Mouse (Mus musculus) hindbrain, embryonic 14.5 days (tissue): Measurements from ENCODE around the gene Slc22a14. TPM values are rescaled to one million over a fixed set of nuclear protein-coding genes. Genes with fewer than 3 reads are reported as not detected.
A peak's percentile ranks its signal among the peaks of the same experiment; 100 is the strongest.

ENCODE experiments used
- ATAC-seq: fragments of 200-750 bp; cut with Nextera tagmentation; 2 replicates; pipeline ENCODE4 v1.8.0; 2017; ENCODE audit warnings: moderate number of reproducible peaks, mild to moderate bottlenecking, moderate TSS enrichment, moderate library complexity; ENCODE audit not compliant: low FRiP score
- DNase-seq: peaks from one replicate; pipeline ENCODE4 v3.0.0-alpha.2; 2015; ENCODE audit warnings: low spot score
- H3K27ac ChIP-seq: fragments of 300-500 bp; sonication (generic); 2 replicates; pipeline ENCODE4 v1.5.1; 2014; ENCODE audit warnings: mild to moderate bottlenecking, moderate library complexity
- H3K27me3 ChIP-seq: fragments of 300-500 bp; sonication (generic); 2 replicates; pipeline ENCODE4 v1.6.1; 2014; ENCODE audit warnings: mild to moderate bottlenecking, low read length, mixed read lengths; ENCODE audit not compliant: control insufficient read depth, insufficient read depth
- H3K36me3 ChIP-seq: fragments of 300-500 bp; sonication (generic); replicated peaks from 2 replicates; pipeline ENCODE4 v1.6.1; 2014; ENCODE audit not compliant: control insufficient read depth, insufficient read depth
- H3K4me1 ChIP-seq: fragments of 300-500 bp; sonication (generic); replicated peaks from 2 replicates; pipeline ENCODE4 v1.6.1; 2014; ENCODE audit warnings: antibody characterized with exemption, low read length, mixed read lengths; ENCODE audit not compliant: control insufficient read depth, insufficient read depth
- H3K4me2 ChIP-seq: fragments of 300-500 bp; sonication (generic); replicated peaks from 2 replicates; pipeline ENCODE4 v1.6.1; 2014; ENCODE audit warnings: mild to moderate bottlenecking, moderate library complexity
- H3K4me3 ChIP-seq: fragments of 300-500 bp; sonication (generic); replicated peaks from 2 replicates; pipeline ENCODE4 v1.5.1; 2014; ENCODE audit warnings: mild to moderate bottlenecking, low read length
- H3K9ac ChIP-seq: fragments of 300-500 bp; sonication (generic); 2 replicates; pipeline ENCODE4 v1.6.1; 2014
- H3K9me3 ChIP-seq: fragments of 300-500 bp; sonication (generic); 2 replicates; pipeline ENCODE4 v1.6.1; 2016; ENCODE audit warnings: low read length; ENCODE audit not compliant: control insufficient read depth
- whole genome bisulfite sequencing: fragments of 180-500 bp; shearing (Covaris S2); extraction: QIAGEN DNeasy Blood & Tissue Kit; methylation state at CpG from one replicate; pipeline ENCODE4 v1.1.7; 2014; 5-methylcytosine and 5-hydroxymethylcytosine counted together
- polyA plus RNA-seq: library from polyadenylated mRNA; unstranded; fragments of >200 nt; fragmentation: Nextera tagmentation; extraction: Ambion mirVana; gene quantifications from 2 replicates; pipeline ENCODE4 v1.2.1, GENCODE M21; 2014

Slc22a14 gene
- polyA plus RNA-seq, 1 experiment from 2014 or later: not detected

DNA sequence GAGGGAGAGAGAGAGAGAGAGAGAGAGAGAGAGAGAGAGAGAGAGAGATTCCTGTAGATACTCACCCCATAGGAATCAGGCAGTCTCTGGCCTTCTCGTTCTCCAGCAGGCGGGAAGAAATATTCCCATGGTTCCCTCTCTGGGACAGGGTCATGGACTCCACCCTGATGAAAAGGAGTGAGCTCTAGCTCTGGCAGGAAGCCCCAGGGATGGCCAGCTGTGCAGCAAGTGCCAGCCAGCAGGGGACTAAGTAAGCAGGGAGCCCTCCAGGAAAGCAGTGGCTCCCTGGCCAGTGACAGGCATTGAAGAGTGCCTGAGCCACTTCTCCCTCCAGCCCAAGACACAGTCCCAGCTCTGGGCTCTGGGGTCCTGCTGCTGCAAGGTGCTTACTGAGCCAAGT, 213.6 kb downstream of the Slc22a14 start:
- DNase-seq (no peak), ATAC-seq (no peak)
- no peaks in the 10 kb centered on the region for H3K9me3 ChIP-seq
- 45% methylated on average over 2 of the region's 2 CpGs for WGBS
- H3K27ac ChIP-seq: no peak overlapping the region
- H3K4me2 ChIP-seq: no peak overlapping the region
- no peak overlapping the region for H3K4me3 ChIP-seq
- peaks cover 10% of the 10 kb centered on the region for H3K27me3 ChIP-seq
- no peaks in the 10 kb centered on the region for H3K4me1 ChIP-seq
- H3K36me3 ChIP-seq: no peaks in the 10 kb centered on the region
- H3K9ac ChIP-seq: no peak overlapping the region

DNA sequence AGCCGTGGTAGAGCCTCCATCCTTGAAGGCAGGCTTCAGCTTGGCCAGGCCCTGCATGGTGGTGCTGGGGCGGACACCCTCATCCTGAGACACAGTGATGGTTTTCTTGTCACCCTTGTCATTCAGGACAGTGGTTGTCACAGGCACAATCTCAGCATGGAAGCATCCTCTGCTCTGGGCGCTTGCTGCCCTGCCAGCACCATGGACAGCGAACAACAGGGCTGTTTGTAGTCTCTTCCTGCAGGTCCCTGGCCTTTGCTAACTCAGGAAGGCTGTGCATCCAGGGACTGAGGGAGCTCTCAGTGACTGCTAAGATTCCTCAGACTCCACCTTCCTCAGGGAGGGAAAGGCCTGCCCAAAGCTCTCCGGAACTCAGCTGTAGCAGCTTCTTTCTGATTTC, 215.8 kb downstream of the Slc22a14 start:
- 35% methylated on average over 5 of the region's 5 CpGs for WGBS
- H3K27me3 ChIP-seq: no peaks in the 10 kb centered on the region
- no peak overlapping the region for H3K9ac ChIP-seq
- H3K9me3 ChIP-seq: no peaks in the 10 kb centered on the region
- peak; percentile 36 for DNase-seq
- no peaks in the 10 kb centered on the region for H3K36me3 ChIP-seq
- ATAC-seq: no peak
- no peak overlapping the region for H3K27ac ChIP-seq
- H3K4me2 ChIP-seq: no peak overlapping the region
- no peaks in the 10 kb centered on the region for H3K4me1 ChIP-seq
- no peak overlapping the region for H3K4me3 ChIP-seq

DNA sequence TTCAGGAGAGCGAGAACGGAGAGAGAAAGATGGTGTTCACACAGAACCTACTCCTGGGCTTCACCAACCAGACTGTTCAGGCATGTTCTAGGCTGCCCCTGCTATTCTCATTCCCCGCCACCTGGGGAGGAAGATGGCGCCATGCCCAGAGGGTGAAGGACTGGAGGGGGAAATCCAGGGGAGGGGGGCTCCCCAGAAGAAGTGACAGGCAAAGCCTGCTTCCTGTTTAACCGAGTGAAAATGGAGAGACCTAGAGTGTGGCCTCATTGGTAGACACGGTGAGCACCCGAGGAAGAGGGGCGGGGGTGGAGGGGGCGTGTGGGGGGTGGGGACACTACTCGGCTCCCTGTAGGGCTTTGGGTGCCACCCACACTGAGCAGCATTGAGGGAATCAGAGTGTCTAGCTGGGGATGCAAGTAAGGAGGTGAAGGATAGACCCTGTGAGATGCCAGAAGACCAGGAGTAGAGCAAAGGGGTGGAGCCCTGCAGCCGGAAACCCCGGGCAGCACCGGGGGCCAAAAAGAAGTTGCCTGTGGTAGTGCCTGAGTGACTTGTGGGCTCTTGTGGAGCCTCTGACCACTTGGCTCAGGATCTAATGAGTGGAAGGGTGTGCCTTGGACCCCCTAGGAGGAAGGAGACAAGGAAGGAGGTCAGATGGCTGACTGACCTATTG, 219.1 kb downstream of the Slc22a14 start:
- Histone ChIP-seq H3K4me2 (no peak overlapping the region), H3K9me3 (no peaks in the 10 kb centered on the region), H3K36me3 (no peaks in the 10 kb centered on the region), H3K27me3 (no peaks in the 10 kb centered on the region), H3K4me1 (no peaks in the 10 kb centered on the region), H3K9ac (no peak overlapping the region), H3K4me3 (no peak overlapping the region), H3K27ac (no peak overlapping the region)
- ATAC-seq: no peak
- no peak for DNase-seq
- WGBS: 86% methylated on average over 13 of the region's 13 CpGs

DNA sequence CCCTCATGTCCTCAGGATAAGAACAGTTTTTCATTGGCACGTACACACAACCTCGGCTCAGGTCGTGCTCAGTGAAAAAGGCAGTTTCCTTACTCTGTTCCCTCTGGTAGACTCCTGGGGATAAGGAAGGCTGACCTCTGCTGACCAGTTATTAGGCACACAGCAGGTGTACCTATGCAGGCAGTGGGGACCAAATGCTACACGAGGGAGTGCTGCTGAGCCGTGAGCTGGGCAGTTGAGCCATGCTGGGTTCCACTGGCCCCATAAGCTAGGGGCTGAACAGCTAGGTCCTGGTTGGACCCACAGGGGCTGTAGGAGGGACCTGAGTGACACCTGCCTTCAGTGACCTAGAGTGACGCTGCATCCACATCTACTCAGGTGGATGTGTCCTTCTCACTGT, 219.7 kb downstream of the Slc22a14 start:
- H3K4me3 ChIP-seq: no peak overlapping the region

DNA sequence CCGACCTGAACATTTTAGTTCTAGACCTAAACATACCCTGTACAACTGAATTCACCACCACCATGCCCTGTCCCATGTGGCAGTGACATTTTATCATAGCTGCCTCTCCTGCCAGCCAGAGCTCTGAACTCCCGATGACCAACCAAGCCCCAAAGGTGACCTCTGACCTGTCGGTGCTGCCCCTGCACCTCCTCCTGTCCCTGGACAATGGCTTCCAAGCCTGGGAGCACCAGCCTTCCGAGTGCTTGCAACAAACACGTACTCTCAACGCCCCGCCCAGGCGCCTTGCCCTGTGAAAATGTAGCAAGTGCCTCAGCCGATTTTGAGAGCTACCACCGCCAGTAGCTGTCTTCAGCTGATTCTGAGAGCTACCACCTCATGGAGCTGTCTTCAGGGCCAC, 220.2 kb downstream of the Slc22a14 start:
- no peaks in the 10 kb centered on the region for H3K36me3 ChIP-seq
- ATAC-seq (no peak), DNase-seq (no peak)
- no peak overlapping the region for H3K4me2 ChIP-seq
- 37% methylated on average over 10 of the region's 10 CpGs for WGBS
- no peak overlapping the region for H3K4me3 ChIP-seq
- no peak overlapping the region for H3K9ac ChIP-seq
- no peak overlapping the region for H3K27ac ChIP-seq
- no peaks in the 10 kb centered on the region for H3K27me3 ChIP-seq
- no peaks in the 10 kb centered on the region for H3K9me3 ChIP-seq
- H3K4me1 ChIP-seq: no peaks in the 10 kb centered on the region

More for the DNA sequence above, 219.7 kb downstream of the Slc22a14 start:
- H3K27ac ChIP-seq: no peak overlapping the region
- no peak overlapping the region for H3K9ac ChIP-seq
- DNase-seq: no peak
- H3K4me1 ChIP-seq: no peaks in the 10 kb centered on the region
- no peak for ATAC-seq
- no peaks in the 10 kb centered on the region for H3K36me3 ChIP-seq
- H3K27me3 ChIP-seq: no peaks in the 10 kb centered on the region
- WGBS: 68% methylated on average over 6 of the region's 6 CpGs
- no peaks in the 10 kb centered on the region for H3K9me3 ChIP-seq
- H3K4me2 ChIP-seq: no peak overlapping the region

DNA sequence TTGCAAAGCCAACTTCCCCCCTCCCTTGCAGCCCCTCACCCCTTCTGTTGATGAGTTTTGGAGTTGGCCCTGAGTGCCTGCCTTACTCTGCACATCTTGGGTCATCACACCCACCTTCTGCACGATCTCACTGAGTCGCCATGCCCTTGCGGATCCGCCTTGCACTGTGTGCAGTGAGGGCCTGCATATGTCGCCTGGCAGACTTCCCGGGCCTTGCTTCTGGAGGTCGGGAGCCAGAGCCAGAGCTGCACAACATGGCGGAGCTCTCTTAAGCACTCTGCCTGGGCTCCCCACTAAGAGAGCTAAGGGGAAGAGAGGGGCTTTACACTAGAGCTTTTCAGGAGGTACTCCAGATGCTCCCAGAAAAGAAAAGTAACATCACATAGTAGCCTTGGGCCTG, 220.7 kb downstream of the Slc22a14 start:
- Histone ChIP-seq H3K4me3 (no peak overlapping the region), H3K4me1 (no peaks in the 10 kb centered on the region), H3K4me2 (no peak overlapping the region), H3K9me3 (no peaks in the 10 kb centered on the region), H3K27me3 (no peaks in the 10 kb centered on the region), H3K36me3 (no peaks in the 10 kb centered on the region), H3K9ac (no peak overlapping the region), H3K27ac (no peak overlapping the region)
- no peak for ATAC-seq
- peak; percentile 30 for DNase-seq
- 89% methylated on average over 8 of the region's 8 CpGs for WGBS

DNA sequence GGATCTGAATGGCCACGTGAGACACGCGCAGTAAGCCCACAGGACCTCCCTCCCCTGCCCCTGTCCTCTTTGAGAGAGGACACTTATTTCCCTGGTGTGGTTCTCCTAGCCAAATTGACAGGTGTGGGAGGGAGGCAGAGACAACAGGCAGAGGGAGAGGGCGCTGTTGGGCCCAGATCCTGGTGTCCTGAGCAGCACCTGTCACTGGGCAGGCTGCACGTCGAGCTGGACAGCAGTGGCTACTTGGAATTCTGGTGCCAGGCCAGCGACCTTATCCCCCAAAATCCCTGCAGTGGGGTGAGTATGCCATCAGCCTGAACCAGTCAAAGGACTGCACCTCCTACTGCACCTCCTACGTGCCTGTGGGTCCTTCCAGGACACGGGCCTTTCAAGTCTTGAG, 222.0 kb downstream of the Slc22a14 start:
- H3K9me3 ChIP-seq: no peaks in the 10 kb centered on the region
- no peaks in the 10 kb centered on the region for H3K27me3 ChIP-seq
- H3K36me3 ChIP-seq: no peaks in the 10 kb centered on the region
- ATAC-seq: no peak
- H3K4me1 ChIP-seq: no peaks in the 10 kb centered on the region
- WGBS: 79% methylated on average over 9 of the region's 9 CpGs
- H3K4me2 ChIP-seq: no peak overlapping the region
- H3K9ac ChIP-seq: no peak overlapping the region
- H3K27ac ChIP-seq: no peak overlapping the region
- no peak for DNase-seq
- no peak overlapping the region for H3K4me3 ChIP-seq

DNA sequence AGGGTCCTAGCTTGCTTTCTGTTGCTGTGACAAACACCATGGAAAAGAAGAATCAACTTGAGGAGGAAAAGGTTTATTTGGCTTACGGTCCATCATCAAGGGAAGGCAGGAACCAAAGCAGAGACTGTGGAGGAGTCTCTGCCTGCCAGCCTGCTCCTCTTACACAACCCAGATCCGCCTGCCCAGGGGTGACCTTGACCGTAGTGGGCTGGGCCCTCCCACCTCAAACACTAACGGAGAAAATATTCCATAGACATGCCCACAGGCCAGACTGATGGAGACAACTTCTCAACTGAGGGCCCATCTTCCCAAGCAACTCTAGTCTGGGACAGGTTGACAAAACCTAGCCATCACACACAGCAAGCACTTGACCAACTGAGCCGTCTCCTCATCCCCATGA, 223.3 kb downstream of the Slc22a14 start:
- no peaks in the 10 kb centered on the region for H3K36me3 ChIP-seq
- no peak for DNase-seq

DNA sequence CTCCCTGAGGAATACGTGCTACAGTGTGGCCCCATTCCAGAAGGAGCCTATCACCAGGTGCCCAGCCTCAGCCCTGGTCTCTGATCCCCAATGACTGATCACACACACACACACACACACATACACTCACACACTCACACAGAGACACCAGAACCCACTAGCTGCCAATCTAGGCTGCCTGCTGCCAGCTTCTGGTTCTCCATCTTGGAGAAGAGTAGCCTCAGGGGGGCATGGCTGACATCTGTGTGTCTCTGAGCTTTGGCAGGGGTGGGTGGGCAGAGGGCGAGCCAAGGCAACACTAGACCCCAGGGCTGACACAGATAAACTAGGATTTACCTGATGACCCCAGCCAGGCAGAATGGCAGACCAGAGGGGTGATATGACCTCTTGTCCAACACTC, 226.5 kb downstream of the Slc22a14 start:
- no peaks in the 10 kb centered on the region for H3K36me3 ChIP-seq
- DNase-seq: no peak
- 80% methylated on average over 2 of the region's 2 CpGs for WGBS
- H3K9ac ChIP-seq: no peak overlapping the region
- H3K27me3 ChIP-seq: no peaks in the 10 kb centered on the region
- H3K9me3 ChIP-seq: no peaks in the 10 kb centered on the region
- no peaks in the 10 kb centered on the region for H3K4me1 ChIP-seq
- no peak for ATAC-seq
- no peak overlapping the region for H3K4me2 ChIP-seq
- no peak overlapping the region for H3K27ac ChIP-seq
- H3K4me3 ChIP-seq: no peak overlapping the region

More for the DNA sequence above, 223.3 kb downstream of the Slc22a14 start:
- WGBS: 90% methylated on average over 5 of the region's 5 CpGs
- no peak for ATAC-seq
- Histone ChIP-seq H3K27me3 (no peaks in the 10 kb centered on the region), H3K4me1 (no peaks in the 10 kb centered on the region), H3K9me3 (no peaks in the 10 kb centered on the region), H3K4me2 (no peak overlapping the region), H3K9ac (no peak overlapping the region), H3K4me3 (no peak overlapping the region), H3K27ac (no peak overlapping the region)

DNA sequence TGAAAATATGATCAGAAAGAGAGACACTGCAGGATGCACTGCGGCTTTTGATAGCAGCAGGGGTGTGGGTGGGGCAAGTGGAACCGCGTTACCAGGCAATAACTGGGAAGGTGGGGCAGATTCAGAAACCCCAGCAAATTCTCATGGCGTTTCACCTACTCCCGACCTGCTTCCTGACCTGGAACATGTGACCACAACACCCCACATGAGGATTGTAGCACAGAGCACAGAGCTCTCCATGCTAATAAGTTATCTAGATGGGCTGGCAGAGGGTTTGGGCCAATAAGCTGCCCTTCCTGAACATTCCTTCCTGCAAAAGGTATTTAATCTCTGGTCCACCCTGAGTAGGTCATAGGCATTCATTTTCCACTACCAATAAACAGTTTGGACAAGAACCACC, 234.7 kb downstream of the Slc22a14 start:
- no peak overlapping the region for H3K27ac ChIP-seq
- H3K4me2 ChIP-seq: no peak overlapping the region
- no peak overlapping the region for H3K9ac ChIP-seq
- H3K4me3 ChIP-seq: no peak overlapping the region
- no peaks in the 10 kb centered on the region for H3K4me1 ChIP-seq
- DNase-seq (no peak), ATAC-seq (no peak)
- WGBS: 64% methylated on average over 5 of the region's 5 CpGs
- no peaks in the 10 kb centered on the region for H3K36me3 ChIP-seq
- no peaks in the 10 kb centered on the region for H3K9me3 ChIP-seq
- H3K27me3 ChIP-seq: no peaks in the 10 kb centered on the region
